Mouse (Mus musculus) ovary, adult 18-20 months (tissue): Measurements from ENCODE around the gene Crybb1.

Experiments used
- DNase-seq: peaks from one replicate; pipeline ENCODE4 v3.0.0; 2022; ENCODE audit warnings: low spot score, mixed read lengths

Gene Crybb1

DNA sequence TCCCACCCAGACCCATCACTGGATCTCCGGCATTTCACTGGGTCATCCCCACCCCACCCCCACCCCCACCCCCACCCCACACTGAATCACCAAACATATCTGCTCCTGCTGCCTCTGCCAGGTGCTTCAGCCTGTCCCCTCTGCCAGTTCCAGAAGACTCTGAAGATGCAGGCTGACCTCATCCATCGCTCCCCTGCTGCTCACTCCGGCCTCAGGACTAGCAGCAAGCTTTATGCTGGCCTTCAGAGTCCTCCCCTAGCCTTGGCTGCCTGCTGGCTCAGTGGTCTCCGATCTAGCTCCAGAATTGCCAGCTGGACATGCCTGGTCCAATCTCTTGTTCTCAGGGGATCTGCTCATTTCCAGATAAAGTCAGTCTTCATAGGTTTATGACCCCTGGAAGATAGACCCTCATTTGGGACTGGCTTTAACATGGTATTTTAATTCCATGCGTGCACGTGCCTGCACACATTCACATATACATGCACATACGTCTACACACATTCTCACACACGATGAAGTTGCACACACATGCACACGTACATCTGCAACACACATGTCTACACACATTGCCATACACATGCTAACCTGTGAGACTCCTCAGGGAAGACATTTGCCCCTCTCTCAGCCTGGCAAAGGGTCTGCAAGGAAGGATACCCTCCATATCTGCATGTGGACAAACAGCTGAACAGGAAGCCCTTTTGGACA is 17.6 kb upstream of the Crybb1 start:
- DNase-seq, result no peak

DNA sequence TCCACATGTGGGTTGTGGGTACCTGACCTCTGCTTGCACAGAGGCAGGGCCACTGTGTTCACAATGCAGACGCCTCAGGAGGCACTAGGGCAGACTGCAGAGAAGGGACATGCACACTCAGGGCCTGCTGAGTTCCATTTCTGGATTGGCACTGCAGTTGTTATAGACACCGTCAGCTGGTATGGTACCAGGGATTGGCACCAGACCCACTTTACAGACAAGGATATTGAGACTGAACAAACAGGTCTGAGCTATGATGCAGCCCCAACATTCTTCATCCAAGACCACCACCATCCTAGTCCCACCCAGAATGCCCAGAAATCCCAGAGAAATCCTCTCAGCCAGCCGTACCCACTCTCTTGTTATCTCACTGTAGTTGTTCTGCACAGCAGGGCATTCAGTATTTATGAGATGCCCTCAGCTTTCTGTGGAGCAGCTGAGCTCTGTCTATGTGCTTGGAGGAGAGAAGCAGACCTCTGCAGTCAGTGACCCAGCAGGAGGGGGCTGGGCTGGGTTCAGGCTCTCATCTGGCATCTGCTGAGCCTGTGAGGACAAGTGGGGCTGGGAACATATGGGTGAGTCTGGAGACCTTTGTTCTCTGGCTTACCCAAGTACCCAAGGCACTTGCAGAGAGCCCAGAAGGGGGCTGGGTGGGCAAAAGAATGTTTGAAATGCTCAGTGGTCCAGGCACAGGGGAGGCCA is 16.7 kb upstream of the Crybb1 start:
- no peak for DNase-seq

DNA sequence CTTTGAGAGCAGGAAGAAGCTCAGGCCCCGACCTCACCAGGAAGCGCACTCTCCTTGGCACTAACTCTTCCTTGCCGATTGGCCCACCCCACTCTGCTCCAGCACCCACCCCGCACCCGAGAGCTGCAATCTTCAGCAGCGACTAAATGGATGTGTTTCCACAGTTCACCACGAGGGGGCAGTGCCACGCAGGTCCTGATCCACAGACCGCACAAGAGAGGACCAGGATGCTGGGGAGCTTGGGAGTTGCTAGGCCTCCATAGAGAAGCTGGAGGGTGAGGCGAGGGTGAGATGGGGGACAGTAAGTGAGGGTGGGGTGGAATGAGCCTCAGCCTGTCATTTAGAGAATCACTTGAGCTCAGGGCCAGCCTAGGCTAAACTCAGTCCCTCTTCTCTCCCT is 14.9 kb upstream of the Crybb1 start:
- peak; percentile 61 for DNase-seq

DNA sequence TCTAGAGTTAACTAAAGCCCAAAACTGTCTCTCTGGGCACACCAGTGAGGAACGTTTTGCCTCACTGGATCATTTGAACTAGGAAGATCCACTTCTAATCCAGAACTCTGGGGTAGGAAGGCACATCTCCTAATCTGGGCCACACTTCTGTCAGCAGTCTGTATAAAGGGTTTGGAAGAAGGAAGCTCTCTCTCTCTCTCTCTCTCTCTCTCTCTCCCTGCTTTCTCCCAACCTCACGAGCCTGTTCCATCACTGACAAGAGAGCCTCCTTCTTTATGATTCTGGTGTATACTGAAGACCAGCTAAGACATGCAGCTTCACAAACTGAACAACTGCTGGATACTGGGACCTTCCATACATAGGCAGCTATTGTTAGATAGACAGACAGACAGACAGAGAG is 13.8 kb upstream of the Crybb1 start:
- no peak for DNase-seq

DNA sequence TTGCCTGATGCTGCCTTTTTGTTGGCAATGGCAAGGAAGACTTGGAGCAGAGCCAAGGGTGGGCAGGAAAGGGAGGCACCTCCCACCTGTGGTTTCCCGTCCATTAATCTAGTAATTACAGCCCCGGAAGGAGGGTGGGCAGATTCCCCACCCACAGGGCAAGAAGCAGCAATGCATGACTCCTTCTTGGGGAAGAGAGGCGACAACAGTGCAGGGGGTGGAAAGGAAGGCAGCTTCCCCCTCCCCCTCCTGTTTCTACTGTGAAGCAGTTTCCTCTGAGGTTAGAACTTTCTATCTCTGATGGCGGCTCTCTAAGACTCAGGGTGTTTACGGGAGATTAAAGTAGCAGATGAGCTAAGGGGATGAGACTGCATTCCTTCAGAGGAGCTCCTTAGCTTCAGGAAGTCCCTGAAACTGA is 13.2 kb upstream of the Crybb1 start:
- no peak for DNase-seq

DNA sequence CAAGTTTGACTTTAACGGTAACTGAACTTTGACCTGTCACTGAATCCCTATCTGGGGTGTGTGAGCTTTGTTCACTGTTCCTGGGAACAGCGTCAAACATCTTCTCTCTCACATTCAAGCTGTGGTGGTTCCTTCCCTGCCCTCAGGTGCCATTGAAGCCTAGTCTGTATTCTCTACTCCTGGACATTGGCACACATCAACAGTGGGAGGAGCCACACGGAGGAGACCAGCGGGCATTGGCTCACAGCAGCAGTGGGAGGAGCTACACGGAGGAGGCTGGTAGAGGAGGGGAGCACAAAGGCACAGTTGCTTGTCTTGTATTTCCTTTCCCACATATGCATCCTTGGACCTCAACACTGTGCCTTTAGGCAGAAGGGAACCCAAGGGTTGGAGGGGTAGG is 12.6 kb upstream of the Crybb1 start:
- DNase-seq, result no peak

DNA sequence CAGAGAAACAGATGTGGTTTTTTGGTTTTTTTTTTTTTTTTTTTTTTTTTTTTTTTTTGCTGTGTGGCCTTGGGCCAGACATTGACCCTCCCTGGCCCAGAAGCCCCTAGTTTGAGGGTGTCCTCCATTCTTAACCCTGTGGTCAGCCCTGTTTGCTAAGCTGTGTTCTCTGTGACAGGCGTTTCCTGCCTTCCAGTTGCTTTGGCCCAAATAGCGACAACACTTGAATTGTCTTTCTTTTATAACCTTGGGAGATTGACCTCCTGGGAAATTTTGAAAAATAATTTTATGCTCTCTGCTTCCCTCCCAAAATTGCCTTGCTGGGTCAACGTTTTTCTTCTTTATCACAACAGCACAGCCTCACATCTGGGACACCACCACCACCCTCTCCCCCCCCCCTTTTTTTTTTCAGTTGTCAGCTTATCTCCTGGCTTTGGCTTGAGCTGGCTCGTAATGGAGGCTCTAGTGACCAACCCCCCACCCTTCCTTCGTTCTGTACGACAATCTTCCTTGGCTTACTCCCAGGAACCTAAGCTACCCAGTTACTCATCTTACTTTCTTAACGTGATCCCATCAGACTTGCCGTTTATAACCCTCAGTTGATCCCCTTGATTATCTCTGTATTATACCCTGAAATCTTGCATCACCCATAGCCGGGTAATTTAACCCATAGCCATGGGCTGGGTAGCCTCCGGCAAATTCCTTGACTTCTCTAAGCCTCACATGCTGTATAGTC is 11.9 kb upstream of the Crybb1 start:
- no peak for DNase-seq

DNA sequence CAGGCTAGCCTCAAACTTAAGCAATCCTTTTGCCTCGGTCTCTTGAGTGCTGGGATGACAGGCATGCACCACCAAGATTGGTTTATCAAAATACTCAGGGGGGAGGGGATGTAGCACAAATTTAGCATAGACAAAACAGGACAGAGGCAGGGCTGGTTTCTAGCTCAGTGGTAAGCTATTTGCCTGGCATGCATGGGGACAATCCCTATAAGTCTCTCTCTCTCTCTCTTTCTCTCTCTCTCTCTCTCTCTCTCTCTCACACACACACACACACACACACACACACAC is 11.4 kb upstream of the Crybb1 start:
- no peak for DNase-seq

DNA sequence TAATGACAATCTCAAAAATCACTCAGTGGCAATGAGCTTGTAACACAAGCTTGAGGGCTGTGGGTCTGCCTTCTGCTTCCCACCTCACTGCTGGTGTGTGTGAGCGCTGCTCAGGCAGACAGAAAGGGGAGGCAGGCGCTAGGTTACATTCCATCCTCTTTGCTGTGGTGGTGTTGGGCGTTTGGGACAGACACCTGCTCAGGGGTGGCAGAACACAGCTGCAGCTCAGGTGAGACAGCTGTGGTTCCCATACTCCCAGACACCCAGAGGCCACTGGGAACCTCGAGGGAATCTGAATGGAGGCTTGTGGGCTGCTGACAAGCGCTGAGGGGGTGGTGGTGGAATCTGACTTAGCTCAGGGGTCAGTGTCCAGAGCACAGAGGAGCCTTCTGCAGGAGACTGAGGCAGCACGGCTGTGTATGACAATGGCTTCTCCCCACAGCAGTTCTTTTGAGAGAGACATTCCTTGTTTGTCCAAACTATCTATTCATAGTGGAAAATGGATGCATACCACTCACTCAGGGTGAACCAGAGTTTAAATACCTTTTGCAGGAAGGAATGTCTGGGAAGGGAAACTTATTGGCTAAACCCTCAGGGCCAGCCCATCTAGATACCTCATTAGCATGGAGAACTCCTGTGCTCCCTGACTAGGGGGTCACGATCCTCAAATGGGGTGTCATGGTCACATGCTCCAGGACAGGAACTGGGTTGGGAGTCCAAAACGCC is 10.6 kb upstream of the Crybb1 start:
- no peak for DNase-seq

DNA sequence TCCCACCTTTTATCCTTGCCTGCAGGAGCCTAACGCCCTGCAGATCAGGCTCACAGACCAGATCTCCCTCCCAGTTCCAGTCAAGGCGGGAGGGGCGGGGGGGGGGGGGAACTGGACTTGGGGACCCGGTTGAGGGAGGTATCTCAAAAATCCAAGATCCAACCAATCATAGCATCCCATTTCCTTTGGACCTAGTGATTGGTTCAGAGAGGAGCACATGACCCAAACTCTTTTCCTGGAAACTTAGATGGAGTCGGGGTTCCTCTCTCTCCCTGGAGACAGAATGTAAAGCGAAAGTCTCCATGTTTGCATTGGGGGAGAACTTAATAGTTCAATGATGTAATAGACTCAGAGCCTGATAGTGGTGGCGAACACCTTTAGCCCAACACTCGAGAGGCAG is 8.2 kb upstream of the Crybb1 start:
- no peak for DNase-seq

DNA sequence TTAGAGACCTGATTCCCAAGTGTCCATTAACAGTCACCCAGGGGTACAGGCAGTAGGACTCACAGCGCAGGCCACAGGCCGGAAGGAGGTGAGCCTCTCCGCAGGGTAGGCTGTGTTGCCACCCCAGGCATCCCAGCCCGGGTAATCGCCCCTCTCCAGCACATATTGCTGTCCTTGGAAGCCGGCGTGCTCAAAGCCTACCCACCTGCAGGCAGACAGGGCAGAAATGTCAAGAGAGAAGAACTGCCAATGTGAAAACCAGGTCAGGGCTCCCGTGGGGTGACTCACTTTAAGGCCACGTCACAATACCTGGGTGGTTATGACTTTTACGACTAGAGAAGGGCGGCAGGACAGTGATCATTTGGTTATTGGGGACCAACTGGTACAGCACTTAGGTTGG is 6.5 kb upstream of the Crybb1 start:
- DNase-seq, result no peak

DNA sequence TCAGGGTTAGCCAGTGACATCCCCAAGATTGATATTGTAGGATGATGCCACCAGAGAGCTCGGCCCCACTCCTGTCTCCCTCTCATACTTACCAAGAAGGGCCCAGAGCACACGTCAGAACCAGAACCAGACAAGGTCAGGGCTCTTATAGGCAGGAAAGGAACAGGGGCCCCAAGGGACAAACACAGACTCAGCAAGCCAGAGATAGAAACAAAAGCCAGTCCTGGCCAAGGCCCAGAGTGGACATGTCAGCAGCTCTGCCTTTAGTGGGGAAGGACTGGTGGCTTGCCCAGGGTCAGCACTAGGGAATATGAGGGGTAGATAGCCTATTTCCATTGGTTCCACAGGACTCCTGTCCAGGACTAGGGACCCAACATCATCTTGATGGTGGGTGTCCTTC is 3.2 kb upstream of the Crybb1 start, which contains the start of gene Cryba4:
TSS of gene Cryba4 (minus strand) at position 119 of the 400 bp plus-strand sequence.
- DNase-seq, result no peak

DNA sequence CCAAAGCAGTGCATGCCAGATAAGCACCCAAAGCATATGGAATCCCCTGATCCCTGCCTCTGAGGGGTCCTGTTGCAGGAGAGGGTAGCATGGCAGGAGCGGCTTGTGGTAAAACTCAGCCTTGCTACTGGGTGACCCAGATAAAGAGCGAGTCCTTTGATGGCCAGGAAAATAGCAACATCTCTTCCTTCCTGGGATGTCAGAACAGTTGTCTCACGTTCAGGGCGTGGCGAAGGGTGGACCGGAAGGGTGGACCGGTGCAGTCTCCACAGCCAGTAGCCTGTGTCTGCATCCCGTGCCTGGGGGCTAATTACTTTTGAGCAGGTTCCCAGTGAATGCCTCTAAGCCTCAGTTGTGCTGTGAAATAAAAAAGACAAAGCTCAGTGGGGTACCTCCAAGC is 2.4 kb upstream of the Crybb1 start:
- DNase-seq, result no peak

DNA sequence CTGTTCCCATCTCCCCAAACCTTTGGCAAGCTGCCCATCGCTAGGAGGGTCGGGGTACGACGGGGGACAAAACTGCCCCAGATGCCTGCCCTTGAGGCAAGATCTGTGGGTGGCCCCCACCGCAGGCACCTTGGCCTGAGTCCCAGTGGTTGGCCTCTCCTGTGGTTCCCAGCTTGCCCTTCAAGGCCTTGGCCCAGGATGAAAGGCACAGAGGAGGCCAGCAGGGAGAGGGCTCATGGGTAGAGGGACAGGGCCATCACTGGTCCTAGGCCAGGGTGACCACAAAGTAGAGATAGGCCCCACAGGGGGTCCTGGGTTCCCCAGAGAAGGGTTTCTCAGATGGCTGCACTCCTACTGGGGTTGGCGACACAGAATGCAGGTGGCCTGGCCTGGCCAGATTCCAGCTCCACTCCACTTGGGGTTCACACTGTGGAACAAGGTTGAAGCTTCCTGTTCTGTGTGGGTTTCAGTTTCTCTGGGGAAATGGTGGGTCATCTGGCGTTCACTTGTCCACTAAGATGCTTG is 1.3 kb upstream of the Crybb1 start:
- peak; percentile 95 for DNase-seq

DNA sequence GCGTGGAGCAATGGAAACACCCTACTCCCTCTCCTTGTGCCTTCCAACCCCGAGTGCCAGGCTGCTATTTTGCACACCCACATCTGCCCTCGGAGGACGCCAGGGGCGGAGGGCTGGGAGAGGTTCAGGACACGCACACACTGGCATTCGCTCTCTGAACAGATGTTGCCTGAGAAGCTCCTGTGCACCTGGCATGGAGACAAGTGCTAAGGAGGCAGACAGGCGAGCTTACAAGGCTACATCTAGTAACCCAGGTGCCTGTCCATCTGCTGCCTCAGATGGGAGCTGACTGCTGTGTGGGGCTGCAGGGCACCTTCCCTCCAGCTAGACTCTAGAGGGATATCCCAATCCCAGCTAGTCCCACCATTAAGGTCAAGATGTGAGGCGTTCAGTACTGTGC is 842 bp downstream of the Crybb1 start:
- DNase-seq, result no peak

DNA sequence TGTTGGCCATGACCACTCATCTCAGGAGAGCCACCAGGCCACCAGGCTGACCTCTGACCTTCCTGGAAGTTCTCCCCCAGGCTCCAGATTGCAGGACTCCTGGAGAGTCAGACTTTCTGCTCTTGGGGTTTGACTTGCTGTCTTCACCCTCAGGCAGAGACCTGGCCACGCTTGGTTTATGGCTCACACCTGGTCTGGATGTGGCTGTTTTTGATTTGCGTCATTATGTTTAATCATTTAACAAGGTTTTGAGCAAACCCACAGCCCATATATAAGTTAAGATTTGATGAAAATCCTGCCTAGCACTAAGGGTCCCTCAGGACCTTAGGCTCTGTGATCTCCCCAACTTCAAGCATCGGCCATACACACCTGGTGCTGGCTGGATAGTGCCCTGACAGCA is 2.3 kb downstream of the Crybb1 start:
- no peak for DNase-seq

DNA sequence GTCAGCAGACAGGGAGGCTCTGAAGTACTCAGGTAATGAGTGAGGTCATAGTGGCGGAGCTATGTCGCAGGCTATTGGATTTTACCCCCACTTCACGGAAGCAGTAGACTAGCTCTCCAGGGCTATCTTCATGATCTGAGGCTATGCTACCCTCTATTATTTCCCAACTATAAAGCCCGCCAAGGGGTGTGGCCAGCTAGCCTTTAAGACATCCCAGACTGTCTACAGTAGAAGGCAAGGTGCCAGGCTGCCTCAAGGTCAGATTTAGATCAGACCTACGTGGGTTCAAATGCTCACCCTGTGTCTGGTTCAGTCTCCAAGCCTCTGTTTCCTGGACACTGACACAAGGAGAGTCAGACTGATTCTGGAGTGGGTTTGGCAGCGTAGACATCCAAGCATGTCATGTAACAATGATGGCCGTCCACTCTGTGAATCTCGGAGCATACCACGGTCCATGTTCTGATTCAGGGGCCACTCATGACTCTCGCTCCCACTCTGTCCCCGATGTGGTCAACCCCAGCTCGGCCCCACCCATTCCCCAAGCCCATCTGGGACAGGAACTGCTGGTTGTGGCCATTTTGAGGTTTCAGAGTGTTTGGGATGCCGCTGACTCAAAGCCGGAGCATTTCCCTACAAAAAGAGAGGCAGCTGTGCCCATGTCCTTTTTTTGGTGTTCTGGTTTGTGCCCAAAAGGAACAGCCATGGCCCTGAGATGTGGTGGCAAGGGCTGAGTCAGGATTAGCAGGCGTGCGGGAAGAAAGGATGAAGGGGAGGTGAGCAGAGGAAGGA is 4.4 kb downstream of the Crybb1 start:
- no peak for DNase-seq

DNA sequence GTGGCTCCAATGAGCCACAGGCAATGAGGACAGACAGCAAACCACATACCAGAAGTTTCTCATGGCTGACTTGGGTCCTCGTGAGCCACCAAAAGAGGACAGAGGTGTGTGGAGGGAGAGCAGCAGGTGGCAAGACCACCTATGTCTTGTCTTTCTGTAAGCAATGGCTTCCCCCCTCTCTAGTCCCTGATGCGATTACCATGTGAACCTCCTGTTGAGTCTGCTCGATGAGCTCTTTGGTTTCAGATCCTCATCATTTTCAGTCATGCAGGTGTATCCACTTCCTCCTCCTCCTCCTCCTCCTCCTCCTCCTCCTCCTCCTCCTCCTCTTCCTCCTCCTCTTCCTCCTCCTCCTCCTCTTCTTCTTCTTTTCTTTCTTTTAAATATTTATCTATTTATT is 5.2 kb downstream of the Crybb1 start:
- no peak for DNase-seq

DNA sequence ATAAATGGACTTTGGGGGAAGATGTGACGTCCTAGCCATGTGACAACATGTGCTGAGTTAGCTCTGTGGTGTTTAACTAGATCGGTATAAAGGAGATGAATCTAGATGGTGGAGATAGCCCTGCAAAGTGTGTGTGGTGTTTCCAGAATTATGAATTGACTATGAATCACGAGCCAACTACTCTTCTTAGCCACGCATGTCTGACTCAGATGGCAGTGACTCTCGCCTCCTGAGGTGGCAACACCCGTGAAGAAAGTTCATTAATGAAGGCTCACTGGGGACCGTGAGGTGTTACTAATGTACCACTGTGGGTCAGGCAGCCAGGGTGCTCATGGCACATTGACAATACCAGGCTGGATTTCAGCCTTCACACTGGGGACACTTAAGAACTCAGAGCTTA is 8.5 kb downstream of the Crybb1 start:
- DNase-seq, result no peak

DNA sequence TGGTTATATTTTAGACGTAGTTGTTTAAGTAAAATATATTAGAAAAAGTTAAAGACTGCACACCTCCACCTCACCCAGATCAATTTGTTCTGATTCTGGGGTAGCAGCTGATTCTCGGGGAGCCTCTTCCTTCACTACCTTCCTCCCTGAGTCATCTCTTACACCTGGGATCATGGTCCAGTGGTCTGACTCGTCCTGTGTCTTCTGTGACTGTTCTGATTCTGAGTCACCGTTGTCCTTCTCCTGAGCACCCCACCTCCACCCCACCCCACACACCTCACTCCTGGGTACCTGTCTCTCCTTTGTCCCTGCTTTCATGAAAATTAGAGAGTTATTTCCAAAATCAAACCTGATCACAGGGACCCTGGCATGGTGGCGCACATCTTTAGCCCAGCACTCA is 9.5 kb downstream of the Crybb1 start:
- DNase-seq, result no peak

DNA sequence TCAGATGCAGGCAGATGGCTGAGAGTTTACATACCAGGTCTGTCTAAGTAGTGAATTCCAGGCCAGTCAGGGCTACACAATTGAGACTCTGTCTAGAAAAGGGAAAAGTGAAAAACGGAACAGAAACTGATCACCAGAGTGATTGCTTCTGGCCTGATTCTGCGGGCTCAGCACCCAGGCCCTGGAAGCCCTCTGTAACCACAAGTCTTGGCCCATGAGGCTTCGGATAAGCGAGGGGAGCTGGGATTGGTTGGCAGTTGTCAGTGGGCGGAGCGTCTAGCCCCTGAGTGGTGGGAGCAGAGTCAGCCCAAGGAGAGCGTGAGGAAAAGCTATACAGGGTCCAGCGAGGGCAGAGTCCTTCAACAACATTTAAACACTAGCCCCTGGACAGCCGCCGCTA is 9.9 kb downstream of the Crybb1 start:
- no peak for DNase-seq
